Mouse (Mus musculus): Measurements from ENCODE around the gene Epb41l4b. TPM values are rescaled to one million over a fixed set of nuclear protein-coding genes. Genes with fewer than 3 reads are reported as not detected.
A peak's percentile ranks its signal among the peaks of the same experiment; 100 is the strongest.

Epb41l4b gene
- polyA plus RNA-seq, 1 experiment from 2014 or later, result 1.2 TPM

DNA sequence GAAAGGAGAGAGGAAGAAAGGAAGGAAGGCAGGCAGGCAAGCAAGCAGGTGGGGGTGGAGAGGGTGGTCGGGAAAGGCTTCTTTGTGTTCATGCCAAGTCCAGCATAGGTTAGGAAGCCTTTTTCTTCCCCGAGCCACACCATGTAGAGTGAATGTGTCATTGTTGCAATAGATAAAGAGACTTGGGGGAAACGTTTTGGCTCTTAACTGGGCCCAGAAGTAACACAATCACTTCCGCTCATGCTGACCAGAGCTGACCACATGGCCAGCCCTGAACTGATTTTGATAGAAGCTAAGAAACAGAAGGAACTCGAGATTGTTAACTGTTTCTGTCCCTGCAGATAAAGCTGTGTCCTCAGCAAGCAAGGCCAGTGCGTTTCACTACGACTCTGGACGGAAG, 29.6 kb upstream of the Epb41l4b start:
- H3K9ac ChIP-seq (replicated peaks; ENCODE audit: low read depth, low read length), result no peak overlapping the region
- no peak overlapping the region for H3K4me2 ChIP-seq (ENCODE audit: low read length)
- no peaks in the 10 kb centered on the region for H3K36me3 ChIP-seq (ENCODE audit: control insufficient read depth, insufficient read depth)
- H3K27ac ChIP-seq (ENCODE audit: low read length), result no peak overlapping the region
- ATAC-seq, result no peak
- no peaks in the 10 kb centered on the region for H3K9me3 ChIP-seq (ENCODE audit: control insufficient read depth, low read length)
- H3K4me1 ChIP-seq (replicated peaks; ENCODE audit: control insufficient read depth, insufficient read depth, low read length), result no peaks in the 10 kb centered on the region
- no peaks in the 10 kb centered on the region for H3K27me3 ChIP-seq (replicated peaks; ENCODE audit: control insufficient read depth, insufficient read depth, low read length)
- 50% methylated on average over 8 of the region's 8 CpGs for WGBS
- H3K4me3 ChIP-seq (replicated peaks; ENCODE audit: low read length), result no peak overlapping the region

DNA sequence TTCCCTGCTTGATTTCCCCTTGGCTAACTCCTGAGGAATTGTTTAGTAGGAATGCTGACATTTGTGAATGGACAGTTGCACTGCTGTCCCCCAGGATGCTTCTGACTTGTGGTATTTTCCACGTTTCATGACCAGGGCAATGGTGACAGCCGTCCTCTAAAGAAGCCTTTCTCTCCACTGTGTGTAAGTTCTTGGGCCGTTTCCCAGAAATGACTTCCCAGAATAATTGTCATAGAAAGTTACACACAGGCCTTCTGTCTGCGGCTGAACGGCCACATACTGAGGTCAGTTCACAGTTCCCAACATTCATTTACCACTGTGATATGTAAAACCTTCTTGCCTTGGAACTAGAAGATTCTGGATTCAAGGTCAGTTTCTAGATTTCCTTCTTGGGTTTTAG, 28.6 kb upstream of the Epb41l4b start:
- H3K9me3 ChIP-seq (ENCODE audit: control insufficient read depth, low read length), result no peaks in the 10 kb centered on the region
- H3K4me3 ChIP-seq (replicated peaks; ENCODE audit: low read length), result no peak overlapping the region
- H3K9ac ChIP-seq (replicated peaks; ENCODE audit: low read depth, low read length), result no peak overlapping the region
- no peak for ATAC-seq
- 55% methylated on average over 5 of the region's 5 CpGs for WGBS
- no peaks in the 10 kb centered on the region for H3K4me1 ChIP-seq (replicated peaks; ENCODE audit: control insufficient read depth, insufficient read depth, low read length)
- no peaks in the 10 kb centered on the region for H3K27me3 ChIP-seq (replicated peaks; ENCODE audit: control insufficient read depth, insufficient read depth, low read length)
- no peak overlapping the region for H3K4me2 ChIP-seq (ENCODE audit: low read length)
- H3K27ac ChIP-seq (ENCODE audit: low read length), result no peak overlapping the region
- H3K36me3 ChIP-seq (ENCODE audit: control insufficient read depth, insufficient read depth), result no peaks in the 10 kb centered on the region

DNA sequence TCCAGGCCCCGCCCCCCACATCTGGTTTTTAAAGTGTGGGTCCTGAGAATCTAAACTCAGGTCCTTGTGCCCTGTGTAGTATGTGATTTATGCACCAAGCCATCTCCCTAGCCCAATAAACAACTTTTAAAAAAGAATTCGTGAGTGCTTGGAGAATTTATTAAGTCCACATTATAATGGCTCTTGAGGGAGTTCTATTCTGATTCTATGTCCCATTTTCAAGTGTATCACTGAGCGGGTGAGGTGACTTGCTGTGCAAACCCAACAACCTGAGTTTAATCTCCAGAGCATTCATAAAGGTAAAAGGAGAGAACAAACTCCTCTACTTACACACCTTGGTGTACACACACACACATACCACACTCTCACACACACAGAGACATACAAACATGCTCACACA, 25.4 kb upstream of the Epb41l4b start:
- H3K27ac ChIP-seq (ENCODE audit: low read length), result no peak overlapping the region
- H3K4me1 ChIP-seq (replicated peaks; ENCODE audit: control insufficient read depth, insufficient read depth, low read length), result no peaks in the 10 kb centered on the region
- no peak overlapping the region for H3K9ac ChIP-seq (replicated peaks; ENCODE audit: low read depth, low read length)
- H3K9me3 ChIP-seq (ENCODE audit: control insufficient read depth, low read length), result no peaks in the 10 kb centered on the region
- ATAC-seq, result no peak
- H3K36me3 ChIP-seq (ENCODE audit: control insufficient read depth, insufficient read depth), result no peaks in the 10 kb centered on the region
- H3K27me3 ChIP-seq (replicated peaks; ENCODE audit: control insufficient read depth, insufficient read depth, low read length), result no peaks in the 10 kb centered on the region
- whole genome bisulfite sequencing, result 80% methylated on average over 3 of the region's 3 CpGs
- no peak overlapping the region for H3K4me2 ChIP-seq (ENCODE audit: low read length)
- H3K4me3 ChIP-seq (replicated peaks; ENCODE audit: low read length), result no peak overlapping the region

DNA sequence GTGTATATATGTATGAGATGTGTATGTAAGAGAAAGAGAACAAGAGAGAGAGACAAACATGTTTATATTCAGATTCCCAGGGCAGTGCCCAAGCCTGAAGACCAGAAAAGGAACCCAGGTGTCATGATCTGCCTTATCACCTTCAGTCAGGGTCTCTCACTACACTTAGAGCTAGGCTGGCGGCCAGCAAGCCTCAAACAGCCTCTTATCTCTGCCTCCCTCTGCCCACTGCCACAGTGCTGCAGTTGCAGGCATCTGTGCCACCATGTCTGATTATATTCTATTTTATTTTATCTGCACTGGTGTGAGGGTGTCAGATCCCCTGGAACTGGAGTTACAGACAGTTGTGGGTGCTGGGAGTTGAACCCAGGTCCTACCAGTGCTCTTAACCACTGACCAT, 25.0 kb upstream of the Epb41l4b start:
- Histone ChIP-seq H3K4me3 (replicated peaks; ENCODE audit: low read length) (no peak overlapping the region), H3K4me1 (replicated peaks; ENCODE audit: control insufficient read depth, insufficient read depth, low read length) (no peaks in the 10 kb centered on the region), H3K36me3 (ENCODE audit: control insufficient read depth, insufficient read depth) (no peaks in the 10 kb centered on the region), H3K27me3 (replicated peaks; ENCODE audit: control insufficient read depth, insufficient read depth, low read length) (no peaks in the 10 kb centered on the region), H3K4me2 (ENCODE audit: low read length) (no peak overlapping the region), H3K9ac (replicated peaks; ENCODE audit: low read depth, low read length) (no peak overlapping the region), H3K9me3 (ENCODE audit: control insufficient read depth, low read length) (no peaks in the 10 kb centered on the region), H3K27ac (ENCODE audit: low read length) (no peak overlapping the region)
- ATAC-seq, result no peak
- WGBS, result 95% methylated on average over 1 of the region's 1 CpGs

DNA sequence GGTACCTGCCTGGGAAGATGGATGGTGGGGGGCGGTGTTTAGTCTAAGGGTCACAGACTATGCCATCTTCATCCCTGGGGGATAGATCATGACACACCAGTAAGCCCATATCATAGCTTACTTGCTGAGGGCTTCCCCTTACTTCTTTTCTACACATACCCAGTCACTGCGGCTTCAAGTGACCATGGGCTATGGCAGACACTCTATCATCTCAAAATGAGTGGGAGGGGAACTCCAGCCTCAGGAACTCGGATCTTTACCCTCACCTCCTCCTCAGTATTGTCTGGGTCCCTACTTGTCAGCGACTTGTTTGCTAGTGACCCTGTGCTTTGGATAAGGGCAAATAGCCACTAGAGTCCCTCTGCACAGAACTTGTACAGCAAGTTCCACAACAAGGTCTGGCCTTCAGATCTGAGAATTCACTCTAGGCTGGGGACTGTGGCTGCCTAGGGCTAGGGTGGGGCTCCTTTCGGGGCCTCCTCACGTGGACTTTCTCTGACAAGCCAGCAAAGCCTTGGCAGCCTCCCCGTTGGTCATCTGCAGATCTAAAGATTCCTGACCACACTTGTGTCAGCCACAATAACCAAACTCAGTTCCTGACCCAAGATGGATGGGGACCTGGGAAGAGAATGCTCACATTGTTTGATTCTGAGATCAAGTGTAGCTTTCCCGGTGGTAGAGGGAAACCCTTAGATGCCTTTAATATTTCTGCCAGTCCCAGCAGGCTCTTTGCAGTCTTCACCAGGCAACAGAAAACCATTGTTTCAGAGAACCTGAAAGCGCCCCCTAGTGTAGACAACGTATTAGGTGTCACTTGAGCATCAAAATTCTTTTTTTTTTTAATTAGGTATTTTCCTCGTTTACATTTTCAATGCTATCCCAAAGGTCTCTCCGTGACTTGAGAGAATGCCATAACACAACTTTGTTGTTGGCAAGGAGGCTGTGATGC, 24.0 kb upstream of the Epb41l4b start:
- Histone ChIP-seq H3K27ac (ENCODE audit: low read length) (no peak overlapping the region), H3K4me1 (replicated peaks; ENCODE audit: control insufficient read depth, insufficient read depth, low read length) (peaks cover 7% of the 10 kb centered on the region), H3K4me2 (ENCODE audit: low read length) (no peak overlapping the region), H3K4me3 (replicated peaks; ENCODE audit: low read length) (no peak overlapping the region), H3K36me3 (ENCODE audit: control insufficient read depth, insufficient read depth) (no peaks in the 10 kb centered on the region), H3K9ac (replicated peaks; ENCODE audit: low read depth, low read length) (no peak overlapping the region), H3K27me3 (replicated peaks; ENCODE audit: control insufficient read depth, insufficient read depth, low read length) (no peaks in the 10 kb centered on the region), H3K9me3 (ENCODE audit: control insufficient read depth, low read length) (no peaks in the 10 kb centered on the region)
- 54% methylated on average over 12 of the region's 12 CpGs for WGBS
- no peak for ATAC-seq

DNA sequence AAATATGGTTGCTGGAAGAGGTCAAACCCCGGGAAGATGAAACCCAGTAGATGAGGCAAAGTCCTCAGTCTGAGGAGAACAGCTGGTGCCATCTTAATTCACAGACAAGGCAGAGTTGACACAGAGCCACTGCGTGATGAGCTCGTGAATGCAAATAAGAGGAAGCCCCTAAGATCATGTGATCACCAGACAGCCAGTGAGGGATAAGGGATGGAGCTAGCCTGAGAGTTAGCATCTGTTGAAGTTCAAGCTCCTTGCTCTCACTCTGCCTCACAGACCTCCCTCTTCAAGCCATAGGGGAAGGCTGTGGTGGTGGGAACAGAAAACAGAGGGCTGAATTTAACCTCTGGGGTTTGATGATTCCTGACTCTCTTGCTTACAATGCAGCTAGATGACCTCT, 22.4 kb upstream of the Epb41l4b start:
- no peaks in the 10 kb centered on the region for H3K36me3 ChIP-seq (ENCODE audit: control insufficient read depth, insufficient read depth)
- H3K9me3 ChIP-seq (ENCODE audit: control insufficient read depth, low read length), result no peaks in the 10 kb centered on the region
- H3K4me1 ChIP-seq (replicated peaks; ENCODE audit: control insufficient read depth, insufficient read depth, low read length), result peaks cover 7% of the 10 kb centered on the region
- H3K4me2 ChIP-seq (ENCODE audit: low read length), result no peak overlapping the region
- no peak overlapping the region for H3K4me3 ChIP-seq (replicated peaks; ENCODE audit: low read length)
- WGBS, result 60% methylated on average over 3 of the region's 3 CpGs
- no peak overlapping the region for H3K9ac ChIP-seq (replicated peaks; ENCODE audit: low read depth, low read length)
- ATAC-seq, result no peak
- no peak overlapping the region for H3K27ac ChIP-seq (ENCODE audit: low read length)
- H3K27me3 ChIP-seq (replicated peaks; ENCODE audit: control insufficient read depth, insufficient read depth, low read length), result no peaks in the 10 kb centered on the region

DNA sequence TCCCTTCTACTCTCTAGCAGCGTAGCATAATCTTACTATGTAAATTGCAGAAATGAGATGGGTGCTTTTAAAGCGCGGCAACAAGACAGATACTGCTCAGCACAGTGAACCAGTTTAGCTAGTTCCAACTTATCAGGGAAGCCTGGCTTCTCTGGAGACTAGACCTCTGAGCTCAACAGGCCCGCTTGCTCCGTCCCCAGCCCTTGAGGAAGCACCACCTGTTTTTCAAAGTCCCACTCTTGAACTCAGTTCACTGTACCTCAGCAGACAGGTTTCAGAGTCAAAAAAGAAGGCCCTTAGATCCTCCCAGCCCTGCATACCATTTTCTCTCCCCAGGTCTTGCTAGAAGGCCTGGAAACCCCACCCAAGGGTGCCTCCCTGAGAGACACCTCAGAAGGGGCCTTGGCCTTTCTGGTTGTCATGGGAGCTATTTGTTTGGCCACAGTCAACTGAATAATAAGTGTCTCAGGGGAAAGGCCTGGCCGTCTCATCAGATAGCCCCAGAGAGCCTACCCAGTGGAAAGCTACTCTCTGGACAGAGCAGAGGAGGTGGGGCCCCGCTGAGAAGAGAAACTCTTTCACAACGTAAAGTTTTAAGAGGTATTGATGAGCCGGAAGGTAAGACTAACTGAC, 21.5 kb upstream of the Epb41l4b start:
- Histone ChIP-seq H3K9ac (replicated peaks; ENCODE audit: low read depth, low read length) (no peak overlapping the region), H3K4me2 (ENCODE audit: low read length) (no peak overlapping the region), H3K4me1 (replicated peaks; ENCODE audit: control insufficient read depth, insufficient read depth, low read length) (peaks cover 7% of the 10 kb centered on the region), H3K27ac (ENCODE audit: low read length) (no peak overlapping the region), H3K27me3 (replicated peaks; ENCODE audit: control insufficient read depth, insufficient read depth, low read length) (no peaks in the 10 kb centered on the region), H3K4me3 (replicated peaks; ENCODE audit: low read length) (no peak overlapping the region), H3K36me3 (ENCODE audit: control insufficient read depth, insufficient read depth) (no peaks in the 10 kb centered on the region), H3K9me3 (ENCODE audit: control insufficient read depth, low read length) (no peaks in the 10 kb centered on the region)
- ATAC-seq, result no peak
- WGBS, result 88% methylated on average over 9 of the region's 9 CpGs

DNA sequence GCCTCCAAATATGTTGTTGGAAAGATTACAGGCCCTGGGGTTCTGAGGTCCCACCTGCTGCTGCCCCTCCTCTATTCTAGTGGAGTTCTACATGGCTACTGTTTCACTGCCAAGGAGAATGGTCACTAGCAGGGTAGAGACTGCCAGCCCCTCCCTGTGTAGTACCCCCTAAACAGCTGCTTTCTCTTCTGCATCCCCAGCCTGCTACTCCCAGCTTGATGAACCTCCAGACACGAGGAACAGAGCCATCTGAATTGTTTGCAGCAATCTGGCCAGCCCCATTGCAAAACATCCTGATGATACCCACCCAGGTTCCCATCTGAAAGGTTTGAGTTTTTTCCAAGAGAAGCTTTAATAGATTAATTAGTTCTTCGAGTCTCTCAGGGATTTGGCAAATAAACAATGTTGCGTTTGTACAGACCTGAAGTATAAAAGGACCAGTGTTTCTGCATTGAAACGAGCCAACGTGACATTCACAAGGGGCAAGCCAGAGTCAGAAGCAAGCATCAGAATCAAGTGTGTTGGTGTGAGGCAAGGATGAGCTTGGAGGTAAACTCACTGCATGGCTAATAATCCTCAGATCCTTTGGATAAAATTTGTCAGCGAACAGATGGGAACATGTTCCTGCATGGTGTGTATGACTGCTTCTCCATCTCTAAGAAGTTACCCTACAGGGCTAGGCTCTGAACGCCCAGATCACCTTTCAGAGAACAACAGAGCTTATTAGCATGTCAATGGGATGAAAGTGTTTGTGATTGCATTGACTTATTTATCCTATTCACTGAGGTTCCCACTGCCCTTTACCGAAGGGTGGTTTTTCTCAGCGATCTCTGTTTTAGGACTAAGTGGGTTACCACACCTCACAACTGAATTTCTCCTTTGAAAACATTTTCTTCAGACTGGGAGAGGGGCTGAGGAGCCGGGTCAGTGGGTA, 19.8 kb upstream of the Epb41l4b start:
- H3K36me3 ChIP-seq (ENCODE audit: control insufficient read depth, insufficient read depth), result no peaks in the 10 kb centered on the region
- no peak overlapping the region for H3K27ac ChIP-seq (ENCODE audit: low read length)
- WGBS, result 6% methylated on average over 10 of the region's 10 CpGs
- H3K4me1 ChIP-seq (replicated peaks; ENCODE audit: control insufficient read depth, insufficient read depth, low read length), result peaks cover 7% of the 10 kb centered on the region
- no peak overlapping the region for H3K4me2 ChIP-seq (ENCODE audit: low read length)
- no peak overlapping the region for H3K9ac ChIP-seq (replicated peaks; ENCODE audit: low read depth, low read length)
- ATAC-seq, result peak; percentile 80
- no peak overlapping the region for H3K4me3 ChIP-seq (replicated peaks; ENCODE audit: low read length)
- H3K27me3 ChIP-seq (replicated peaks; ENCODE audit: control insufficient read depth, insufficient read depth, low read length), result no peaks in the 10 kb centered on the region
- H3K9me3 ChIP-seq (ENCODE audit: control insufficient read depth, low read length), result no peaks in the 10 kb centered on the region

DNA sequence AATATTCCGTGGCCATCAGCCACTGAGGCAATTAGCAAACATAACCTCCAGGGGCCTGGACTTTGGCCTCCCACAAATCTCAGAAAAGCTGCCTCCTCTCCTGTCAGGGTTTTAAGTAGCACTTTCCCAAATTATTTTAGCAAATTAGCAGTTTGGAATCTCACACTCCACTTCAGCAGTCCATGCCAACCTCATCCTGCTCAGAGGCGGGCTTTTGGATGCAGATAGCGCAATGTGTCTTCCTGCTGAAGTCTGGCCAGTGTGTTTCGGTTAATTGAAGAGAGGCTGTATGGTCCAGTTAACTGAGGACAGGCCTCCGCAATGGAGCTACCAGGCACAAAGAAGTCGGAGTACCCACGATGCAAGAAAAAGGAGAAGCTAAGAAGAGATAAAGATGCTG, 17.3 kb upstream of the Epb41l4b start:
- ATAC-seq, result 0 out of 2 replicates have a peak, but pooled peaks have one; percentile 33
- no peak overlapping the region for H3K4me2 ChIP-seq (ENCODE audit: low read length)
- no peaks in the 10 kb centered on the region for H3K9me3 ChIP-seq (ENCODE audit: control insufficient read depth, low read length)
- no peaks in the 10 kb centered on the region for H3K36me3 ChIP-seq (ENCODE audit: control insufficient read depth, insufficient read depth)
- H3K4me1 ChIP-seq (replicated peaks; ENCODE audit: control insufficient read depth, insufficient read depth, low read length), result peaks cover 9% of the 10 kb centered on the region
- H3K27ac ChIP-seq (ENCODE audit: low read length), result no peak overlapping the region
- H3K4me3 ChIP-seq (replicated peaks; ENCODE audit: low read length), result no peak overlapping the region
- H3K9ac ChIP-seq (replicated peaks; ENCODE audit: low read depth, low read length), result no peak overlapping the region
- WGBS, result 64% methylated on average over 7 of the region's 7 CpGs
- H3K27me3 ChIP-seq (replicated peaks; ENCODE audit: control insufficient read depth, insufficient read depth, low read length), result no peaks in the 10 kb centered on the region
